ENCODE assay signal across 18 mouse cellular contexts in the genomic region with DNA sequence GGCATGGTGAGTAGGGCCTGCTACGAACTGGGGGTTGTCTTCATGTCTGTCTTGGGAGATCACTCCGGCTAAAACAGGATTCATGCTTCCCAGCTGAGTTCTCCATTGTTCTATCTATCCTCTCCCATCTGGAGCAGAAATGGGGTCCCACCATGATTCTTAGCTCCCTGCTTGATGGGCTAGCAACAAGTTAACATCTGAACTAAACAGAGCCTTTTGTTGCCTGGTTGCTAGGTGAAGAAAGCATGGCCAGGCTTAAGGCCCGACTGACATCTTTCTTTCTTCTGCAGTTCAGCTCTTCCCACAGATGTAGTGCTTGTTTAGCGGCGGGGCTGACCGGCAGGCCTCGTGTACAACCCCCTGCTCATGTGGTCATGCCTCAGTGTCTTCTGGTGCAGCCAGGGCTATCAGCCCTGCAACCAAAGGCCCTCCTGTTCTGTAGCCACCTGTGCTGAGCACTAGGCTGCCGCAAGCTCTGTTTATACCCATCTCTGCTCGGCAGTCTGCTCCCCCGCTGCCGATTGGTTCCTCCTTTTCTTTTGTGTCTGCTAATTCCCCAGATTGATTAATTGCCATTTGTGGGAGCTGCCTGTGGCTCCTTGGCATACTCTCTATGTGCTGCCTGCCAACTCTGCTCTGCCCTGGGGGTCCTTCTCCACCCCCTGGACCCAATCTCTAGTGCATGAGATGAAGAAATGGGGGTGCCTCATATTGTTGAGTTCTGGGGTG. TPM values are rescaled to one million over a fixed set of nuclear protein-coding genes. Genes with fewer than 3 reads are reported as not detected.
A peak's percentile ranks its signal among the peaks of the same experiment; 100 is the strongest.
DNase-seq lines count a peak whose midpoint lies in the region; ATAC-seq lines count a peak whose summit lies in the region.
"Had no signal": no experiment of that assay in that cellular context is flagged by ENCODE, and none has a peak within 500 bp of the region (broad histone marks: within the 10 kb centered on the region; RNA-seq: fewer than 3 reads in every experiment).

No protein-coding gene starts in this region.

- peak; percentile 70 for ATAC-seq in hindbrain, embryonic 11.5 days (ENCODE audit: low FRiP score)
- 0 out of 2 replicates have a peak, but pooled peaks have one; percentile 27 for ATAC-seq in midbrain, embryonic 11.5 days (ENCODE audit: low FRiP score)
- ATAC-seq in neural tube, embryonic 15.5 days (ENCODE audit: low FRiP score), result peak; percentile 69
- ATAC-seq: inflammation-experienced regulatory T-cells, adult 6 months had no signal

- H3K27me3 ChIP-seq in hindbrain, embryonic 11.5 days (ENCODE audit: control insufficient read depth, insufficient read depth, low read length), result no peaks in the 10 kb centered on the region
- H3K27me3 ChIP-seq in midbrain, embryonic 11.5 days (ENCODE audit: control insufficient read depth, insufficient read depth, low read length), result no peaks in the 10 kb centered on the region
- no peaks in the 10 kb centered on the region for H3K27me3 ChIP-seq in neural tube, embryonic 15.5 days (replicated peaks)

- intact Hi-C loops in left cerebral cortex, postnatal 10 days (cut with DNase I), result no loop called here
- intact Hi-C loops in gastrocnemius, postnatal 36 days (cut with DNase I), result no loop called here

- 53% methylated on average over 11 of the region's 11 CpGs for WGBS in hindbrain, embryonic 11.5 days
- WGBS in midbrain, embryonic 11.5 days, result 38% methylated on average over 11 of the region's 11 CpGs
- 20% methylated on average over 11 of the region's 11 CpGs for WGBS in neural tube, embryonic 15.5 days

- H3K4me1 ChIP-seq in hindbrain, embryonic 11.5 days (replicated peaks; ENCODE audit: control insufficient read depth, insufficient read depth, low read length), result no peaks in the 10 kb centered on the region
- peaks cover 2% of the 10 kb centered on the region; the same call in 1 of the 2 replicates for H3K4me1 ChIP-seq in midbrain, embryonic 11.5 days (ENCODE audit: control insufficient read depth, insufficient read depth, low read length)
- peaks cover 9% of the 10 kb centered on the region; the same call in 1 of the 2 replicates for H3K4me1 ChIP-seq in neural tube, embryonic 15.5 days

- no peak overlapping the region for H3K4me3 ChIP-seq in hindbrain, embryonic 11.5 days (ENCODE audit: low read depth, low read length)
- H3K4me3 ChIP-seq in midbrain, embryonic 11.5 days (ENCODE audit: low read depth, low read length), result no peak overlapping the region
- H3K4me3 ChIP-seq in neural tube, embryonic 15.5 days (replicated peaks), result no peak overlapping the region
- H3K4me3 ChIP-seq: myocyte had no signal

- no peak overlapping the region for H3K27ac ChIP-seq in hindbrain, embryonic 11.5 days (ENCODE audit: low read depth, low read length)
- no peak overlapping the region for H3K27ac ChIP-seq in midbrain, embryonic 11.5 days (ENCODE audit: low read depth, low read length)
- H3K27ac ChIP-seq in neural tube, embryonic 15.5 days (replicated peaks), result 0 out of 2 replicates have a peak overlapping the region, but pooled peaks have one; percentile 41

- peak; percentile 21 for DNase-seq in embryo, embryonic 10 days (ENCODE audit: low spot score)
- no peak for DNase-seq in embryo, embryonic 9.5 days (ENCODE audit: extremely low spot score)
- DNase-seq in hindbrain, embryonic 11.5 days (ENCODE audit: low spot score), result peak; percentile 15
- no peak for DNase-seq in midbrain, embryonic 11.5 days (ENCODE audit: low spot score, missing footprints)
- DNase-seq in left cerebral cortex, postnatal 10 days (ENCODE audit: extremely low spot score in 1 of 2, low spot score in 2 of 2), result no peak
- DNase-seq in layer of hippocampus, postnatal 36 days, result no peak
- no peak for DNase-seq in gastrocnemius, postnatal 36 days
- DNase-seq: adrenal gland, postnatal 10 days; heart, adult 18-20 months; kidney, postnatal 14 days; layer of hippocampus, adult 9-11 months; lung, adult 2 months; right cerebral cortex, postnatal 4 days had no signal

- H3K4me2 ChIP-seq in hindbrain, embryonic 11.5 days (replicated peaks; ENCODE audit: low read depth, low read length), result no peak overlapping the region
- H3K4me2 ChIP-seq in midbrain, embryonic 11.5 days, result no peak overlapping the region
- no peak overlapping the region for H3K4me2 ChIP-seq in neural tube, embryonic 15.5 days

- no peak overlapping the region for H3K9ac ChIP-seq in hindbrain, embryonic 11.5 days (ENCODE audit: low read depth, low read length)
- no peak overlapping the region for H3K9ac ChIP-seq in midbrain, embryonic 11.5 days (ENCODE audit: low read length)
- H3K9ac ChIP-seq in neural tube, embryonic 15.5 days (replicated peaks), result no peak overlapping the region

- H3K9me3 ChIP-seq in hindbrain, embryonic 11.5 days (ENCODE audit: control insufficient read depth, low read length), result no peaks in the 10 kb centered on the region
- no peaks in the 10 kb centered on the region for H3K9me3 ChIP-seq in midbrain, embryonic 11.5 days (ENCODE audit: control insufficient read depth, low read length)
- no peaks in the 10 kb centered on the region for H3K9me3 ChIP-seq in neural tube, embryonic 15.5 days (replicated peaks)

- no peaks in the 10 kb centered on the region for H3K36me3 ChIP-seq in hindbrain, embryonic 11.5 days (ENCODE audit: control insufficient read depth, insufficient read depth, low read length)
- H3K36me3 ChIP-seq in midbrain, embryonic 11.5 days (ENCODE audit: control insufficient read depth, insufficient read depth, low read length), result no peaks in the 10 kb centered on the region
- H3K36me3 ChIP-seq in neural tube, embryonic 15.5 days, result peaks cover 49% of the 10 kb centered on the region

RNA-seq across cellular contexts. Expression of a gene that starts 47.7 kb away (rescaled TPM):
- polyA plus RNA-seq in hindbrain, embryonic 11.5 days (2014; fragmentation: Nextera tagmentation; extraction: Ambion mirVana), result 5.7 and 6.6 TPM in 2 replicates
- 4.2 and 5.2 TPM in 2 replicates for polyA plus RNA-seq in midbrain, embryonic 11.5 days (2014; fragmentation: Nextera tagmentation; extraction: Ambion mirVana)
- 19.0 and 23.2 TPM in 2 replicates for polyA plus RNA-seq in neural tube, embryonic 15.5 days (2015; fragmentation: Nextera tagmentation; extraction: Ambion mirVana)
- total RNA-seq in left cerebral cortex, postnatal 10 days (2021), result 10 to 100 TPM; 71.0 to 72.1 TPM
- total RNA-seq in layer of hippocampus, postnatal 36 days (2021), result 10 to 100 TPM; 25.7 to 29.2 TPM
- total RNA-seq in gastrocnemius, postnatal 36 days (2021), result 1 to 10 TPM; 2.1 to 2.7 TPM
- polyA plus RNA-seq: liver, adult 2 months had no signal

RNA-seq across cellular contexts. Expression of a gene that starts 49.9 kb away (rescaled TPM):
- polyA plus RNA-seq in hindbrain, embryonic 11.5 days (2014; fragmentation: Nextera tagmentation; extraction: Ambion mirVana), result not detected in 2 replicates
- polyA plus RNA-seq in midbrain, embryonic 11.5 days (2014; fragmentation: Nextera tagmentation; extraction: Ambion mirVana), result not detected in 2 replicates
- polyA plus RNA-seq in neural tube, embryonic 15.5 days (2015; fragmentation: Nextera tagmentation; extraction: Ambion mirVana), result not detected in 2 replicates
- total RNA-seq in left cerebral cortex, postnatal 10 days (2021), result under 1 TPM in 1 of 2 experiments, not detected in 1; 0.61 TPM
- total RNA-seq in layer of hippocampus, postnatal 36 days (2021), result not detected
- not detected for total RNA-seq in gastrocnemius, postnatal 36 days (2021)
- total RNA-seq: adrenal gland, postnatal 10 days; heart, adult 18-20 months; liver, adult 2 months had no signal
- polyA plus RNA-seq: heart, postnatal 0 days; inflammation-experienced regulatory T-cells, adult 6 months; liver, adult 2 months; lung, adult 2 months; myocyte had no signal

Comparison
In these comparisons a context has a peak if more than half of its experiments do, and no peak if none do; other contexts are left out.
1. DNase-seq: peak in embryo, embryonic 10 days (single experiment) and hindbrain, embryonic 11.5 days (single experiment); none in embryo, embryonic 9.5 days (single experiment), midbrain, embryonic 11.5 days (single experiment), left cerebral cortex, postnatal 10 days (0 of 2), layer of hippocampus, postnatal 36 days (0 of 2) and gastrocnemius, postnatal 36 days (0 of 2).
2. RNA of a gene that starts 47.7 kb away (total RNA-seq): 71.0 to 72.1 TPM in left cerebral cortex, postnatal 10 days and 25.7 to 29.2 TPM in layer of hippocampus, postnatal 36 days; 2.1 to 2.7 TPM in gastrocnemius, postnatal 36 days; every median in the first group is over 4 times any median in the second.
3. Peak in every context shown above with its lines, with median percentiles within 50 percentile points of each other: ATAC-seq.